Mouse (Mus musculus) C2C12 (cell line): ENCODE data around the gene Gm10803. TPM values are rescaled to one million over a fixed set of nuclear protein-coding genes. Genes with fewer than 3 reads are reported as not detected.

Experiments used
- H3K27me3 ChIP-seq: one replicate; pipeline ENCODE4 v1.6.1; 2011; ENCODE audit not compliant: control insufficient read depth, insufficient read depth, insufficient read length
- H3K36me3 ChIP-seq: one replicate; pipeline ENCODE4 v1.6.1; 2011; ENCODE audit not compliant: control insufficient read depth, insufficient read depth
- H3K4me3 ChIP-seq: one replicate; pipeline ENCODE4 v1.5.1; 2011; ENCODE audit warnings: mild to moderate bottlenecking, control low read depth; ENCODE audit not compliant: poor library complexity, insufficient read depth, severe bottlenecking
- H3K79me2 ChIP-seq: one replicate; pipeline ENCODE4 v1.6.1; 2011; ENCODE audit not compliant: control insufficient read depth, insufficient read depth
- H3K79me3 ChIP-seq: one replicate; pipeline ENCODE4 v1.6.1; 2011; ENCODE audit warnings: low read depth, control low read depth
- H3ac ChIP-seq: one replicate; pipeline ENCODE3; 2011; ENCODE audit warnings: low read depth; ENCODE audit not compliant: control insufficient read depth, insufficient read length
- CEBPB ChIP-seq: IDR thresholded peaks from one replicate; pipeline ENCODE4 v1.6.1; 2011; ENCODE audit warnings: low read depth, mild to moderate bottlenecking, control low read depth, moderate library complexity
- CTCF ChIP-seq: IDR thresholded peaks from one replicate; pipeline ENCODE4 v1.5.1; 2011; ENCODE audit not compliant: control insufficient read depth, insufficient read depth, insufficient read length
- FOSL1 ChIP-seq: IDR thresholded peaks from one replicate; pipeline ENCODE4 v1.8.0; 2011; ENCODE audit warnings: mild to moderate bottlenecking, low read length; ENCODE audit not compliant: poor library complexity, insufficient read depth, severe bottlenecking
- MAX ChIP-seq: IDR thresholded peaks from one replicate; pipeline ENCODE4 v1.6.1; 2011; ENCODE audit warnings: mild to moderate bottlenecking, control low read depth
- MYOD1 ChIP-seq: IDR thresholded peaks from one replicate; pipeline ENCODE4 v1.6.1; 2011; ENCODE audit warnings: low read depth; ENCODE audit not compliant: control insufficient read depth, insufficient read length
- MYOG ChIP-seq: IDR thresholded peaks from one replicate; pipeline ENCODE4 v1.6.1; 2011; ENCODE audit not compliant: control insufficient read depth, insufficient read length; ENCODE audit errors: extremely low read depth
- USF1 ChIP-seq: IDR thresholded peaks from one replicate; pipeline ENCODE4 v1.6.1; 2011; ENCODE audit warnings: low read depth, mild to moderate bottlenecking, control low read depth, moderate library complexity
- polyA plus RNA-seq: library from polyadenylated mRNA; unstranded; fragments of >200 nt; fragmentation: generic; extraction: Trizol; gene quantifications from one replicate; pipeline ENCODE4 v1.2.1, GENCODE M21; 2012; ENCODE audit warnings: missing spikeins

The Gm10803 gene
- polyA plus RNA-seq, 1 experiment = not detected

- H3K27me3 ChIP-seq = peaks cover 64% of the 10 kb centered on the region
- H3ac ChIP-seq = no peak overlapping the region
- TF ChIP-seq CEBPB (no peak), MAX (no peak), USF1 (no peak), FOSL1 (no peak), MYOD1 (no peak), CTCF (no peak), MYOG (no peak)
- no peaks in the 10 kb centered on the region for H3K79me2 ChIP-seq
- H3K79me3 ChIP-seq = no peaks in the 10 kb centered on the region
- no peaks in the 10 kb centered on the region for H3K36me3 ChIP-seq
- H3K4me3 ChIP-seq = no peak overlapping the region
Measured at GRCm38 (mm10) chr2:93613020-93613419, 52.7 kb downstream of the Gm10803 start.

Other genes starting within 250 kb of the Gm10803 start
- 0.06 TPM for gene Tspan18, start 226.1 kb upstream of the Gm10803 start, polyA plus RNA-seq
- 118 TPM for gene Cd82, start 97.4 kb upstream of the Gm10803 start, polyA plus RNA-seq
- not detected for gene Alx4, start 81.8 kb downstream of the Gm10803 start, polyA plus RNA-seq